Mouse (Mus musculus): ENCODE measurements around the gene BC004004.

BC004004 gene

GRCm38 (mm10) chr17:29299282-29299681, 30.7 kb downstream of the BC004004 start:
- WGBS: 88% methylated on average over 4 of the region's 4 CpGs

GRCm38 (mm10) chr17:29300926-29301325, 32.3 kb downstream of the BC004004 start:
- WGBS: 70% methylated on average over 7 of the region's 7 CpGs

- 81% methylated on average over 6 of the region's 6 CpGs for WGBS
Observed at GRCm38 (mm10) chr17:29301421-29301820, 32.8 kb downstream of the BC004004 start.

- WGBS: 62% methylated on average over 5 of the region's 5 CpGs
Observed at GRCm38 (mm10) chr17:29302149-29302548, 33.6 kb downstream of the BC004004 start.

GRCm38 (mm10) chr17:29303087-29303486, 34.5 kb downstream of the BC004004 start:
- 69% methylated on average over 3 of the region's 3 CpGs for WGBS

GRCm38 (mm10) chr17:29303856-29304255, 35.3 kb downstream of the BC004004 start:
- WGBS: 86% methylated on average over 3 of the region's 3 CpGs

- 69% methylated on average over 13 of the region's 13 CpGs for WGBS
Observed at GRCm38 (mm10) chr17:29304376-29305057, 35.9 kb downstream of the BC004004 start.

- 38% methylated on average over 15 of the region's 15 CpGs for WGBS
Observed at GRCm38 (mm10) chr17:29305058-29305806, 36.6 kb downstream of the BC004004 start.

- whole genome bisulfite sequencing: 74% methylated on average over 7 of the region's 7 CpGs
Observed at GRCm38 (mm10) chr17:29305871-29306270, 37.3 kb downstream of the BC004004 start.

GRCm38 (mm10) chr17:29310056-29310623, 41.6 kb downstream of the BC004004 start:
- WGBS: 90% methylated on average over 21 of the region's 21 CpGs

GRCm38 (mm10) chr17:29311602-29312001, 43.0 kb downstream of the BC004004 start:
- WGBS: 56% methylated on average over 8 of the region's 8 CpGs

GRCm38 (mm10) chr17:29312082-29312481, 43.5 kb downstream of the BC004004 start:
- WGBS: 100% methylated on average over 2 of the region's 2 CpGs

- WGBS: 71% methylated on average over 9 of the region's 9 CpGs
Observed at GRCm38 (mm10) chr17:29315672-29316465, 47.3 kb downstream of the BC004004 start.

GRCm38 (mm10) chr17:29316891-29317290, 48.3 kb downstream of the BC004004 start:
- 86% methylated on average over 3 of the region's 3 CpGs for WGBS

GRCm38 (mm10) chr17:29317380-29317779, 48.8 kb downstream of the BC004004 start, which contains the start of gene Pi16:
Gene Pi16, plus strand, starts transcription at chr17:29317680.
- 79% methylated on average over 3 of the region's 3 CpGs for WGBS

GRCm38 (mm10) chr17:29318731-29319250, 50.2 kb downstream of the BC004004 start:
- whole genome bisulfite sequencing: 83% methylated on average over 6 of the region's 6 CpGs

GRCm38 (mm10) chr17:29319476-29319875, 50.9 kb downstream of the BC004004 start:
- WGBS: 87% methylated on average over 7 of the region's 7 CpGs

GRCm38 (mm10) chr17:29319881-29320639, 51.5 kb downstream of the BC004004 start:
- WGBS: 74% methylated on average over 8 of the region's 8 CpGs

- 71% methylated on average over 41 of the region's 41 CpGs for WGBS
Observed at GRCm38 (mm10) chr17:29321765-29322602, 53.4 kb downstream of the BC004004 start.

GRCm38 (mm10) chr17:29322603-29322962, 54.0 kb downstream of the BC004004 start:
- 75% methylated on average over 18 of the region's 18 CpGs for WGBS
